Mouse (Mus musculus) right cerebral cortex, postnatal 10 days (tissue): ENCODE measurements at regions not wholly inside any gene's neighbourhood (a gene's known extent, or its start where the extent isn't known, plus 50 kb on each side); places are given as distances from the start of the nearest gene placed in this dataset.
A peak's percentile ranks its signal among the peaks of the same experiment; 100 is the strongest.

Experiments
- DNase-seq, 2 experiments: peaks; one replicate each; pipeline ENCODE4 v3.0.0; 2021; ENCODE audit warnings: low spot score in 2 of 2

DNA sequence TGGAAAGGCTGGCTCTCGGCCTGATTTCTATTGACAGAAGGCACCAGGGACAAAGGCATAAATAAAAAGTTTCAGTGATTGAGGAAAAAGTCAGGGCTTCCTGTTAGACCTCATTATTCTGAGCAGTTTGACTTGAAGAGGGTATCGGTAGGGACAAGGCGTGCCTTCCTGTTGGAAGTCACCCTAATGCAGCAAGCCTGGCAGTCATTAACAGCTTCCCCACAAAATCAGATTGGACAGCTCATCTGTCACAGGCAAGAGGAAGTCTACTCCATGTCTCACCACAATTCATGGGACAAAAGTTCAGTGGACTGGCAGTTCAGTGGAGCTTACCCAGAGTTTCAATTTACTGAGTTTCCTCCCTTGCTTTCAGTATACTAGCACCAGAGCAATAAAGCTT lies 715.5 kb downstream of the Fam181b start:
- no peak for DNase-seq

DNA sequence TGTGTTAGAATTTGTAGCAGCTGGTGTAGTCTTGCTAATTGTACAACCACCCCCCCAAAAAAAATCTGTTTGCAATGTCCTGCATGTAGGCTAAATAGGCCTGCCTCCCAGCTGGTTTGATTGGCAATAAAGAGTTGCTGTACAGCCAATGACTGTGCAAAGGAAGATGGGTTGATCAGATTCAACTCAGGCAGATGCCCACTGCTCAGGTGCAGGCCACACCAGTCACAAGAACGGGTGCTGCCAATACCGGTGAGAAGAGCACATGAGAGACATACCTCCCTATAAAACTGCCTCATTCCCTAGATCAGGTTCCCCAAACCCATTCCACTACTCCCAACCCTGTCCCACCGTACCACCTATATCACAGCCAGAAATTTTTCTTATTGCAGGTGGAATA lies 756.0 kb downstream of the Fam181b start:
- DNase-seq: no peak

DNA sequence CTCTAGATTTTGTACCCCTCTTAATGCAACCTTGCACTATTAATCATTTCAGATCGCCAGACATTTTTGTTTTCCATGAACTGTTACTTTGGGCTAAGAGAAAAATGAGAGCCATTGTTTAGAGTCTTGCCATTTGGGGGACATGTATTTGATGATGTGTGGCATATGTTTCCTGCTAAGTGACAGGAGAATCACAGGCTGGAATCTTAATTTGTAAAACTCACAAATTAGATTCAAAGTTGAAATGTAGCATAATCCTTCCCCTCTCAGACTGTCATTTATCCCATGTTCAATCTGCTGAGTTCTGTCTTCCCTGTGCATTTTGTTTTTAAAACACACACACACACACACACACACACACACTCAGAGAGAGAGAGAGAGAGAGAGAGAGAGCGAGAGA lies 756.5 kb downstream of the Fam181b start:
- DNase-seq: no peak

DNA sequence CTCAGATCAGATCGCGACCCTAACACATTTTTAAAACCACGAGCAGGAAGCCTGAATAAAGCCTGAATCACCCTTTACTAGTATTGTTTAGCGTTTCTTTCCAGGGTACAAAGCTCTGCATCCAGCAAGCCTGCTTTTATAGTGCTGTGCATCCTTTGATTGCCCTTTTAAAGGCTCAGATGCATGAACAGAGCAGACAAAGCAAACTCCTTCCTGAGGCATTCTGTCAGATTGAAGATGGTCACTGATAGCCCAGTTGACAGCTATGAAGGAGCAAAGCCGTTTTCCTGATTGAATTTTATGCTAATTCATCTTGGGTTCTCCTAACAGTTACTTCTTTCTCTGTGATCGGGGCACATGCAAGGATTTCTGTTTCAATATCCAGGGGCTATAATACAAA lies 775.4 kb downstream of the Fam181b start:
- no peak for DNase-seq

DNA sequence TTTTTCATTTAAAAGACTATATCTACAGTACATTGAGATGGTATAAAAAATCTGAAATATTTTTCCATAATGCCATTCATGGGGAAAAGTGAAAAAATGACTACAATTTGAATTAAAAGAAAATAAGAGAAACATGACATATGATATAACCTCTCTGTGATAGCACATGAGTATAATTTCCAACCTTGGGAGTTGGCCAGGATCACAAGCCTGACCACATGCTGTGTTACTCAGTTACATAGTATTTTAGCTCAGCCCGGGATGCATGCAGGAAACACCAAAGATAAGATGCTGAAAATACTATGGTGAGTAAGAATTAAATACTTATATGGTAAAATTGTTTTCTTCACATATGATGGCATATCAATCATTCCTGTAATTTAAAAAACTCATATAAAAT lies 814.0 kb downstream of the Fam181b start:
- DNase-seq: no peak

DNA sequence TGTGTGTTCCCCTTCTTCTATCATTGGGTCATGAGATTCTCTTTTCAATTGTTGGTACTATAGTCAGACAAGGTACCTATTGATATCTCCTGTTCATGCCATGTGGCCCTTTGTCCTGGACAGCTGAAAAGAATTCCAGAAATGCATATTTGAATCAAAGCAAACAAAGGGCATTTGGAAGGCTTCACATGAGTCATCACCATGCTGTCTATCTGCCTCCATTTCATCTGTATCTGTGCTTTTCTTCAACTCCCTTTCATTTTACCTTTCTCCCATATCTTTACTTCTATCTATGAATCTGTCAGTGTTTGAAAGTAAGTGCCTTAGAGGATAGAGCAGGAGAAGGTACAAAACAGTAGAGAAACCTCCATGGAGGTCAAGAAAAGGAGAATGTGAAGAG lies 817.3 kb downstream of the Fam181b start:
- no peak for DNase-seq

DNA sequence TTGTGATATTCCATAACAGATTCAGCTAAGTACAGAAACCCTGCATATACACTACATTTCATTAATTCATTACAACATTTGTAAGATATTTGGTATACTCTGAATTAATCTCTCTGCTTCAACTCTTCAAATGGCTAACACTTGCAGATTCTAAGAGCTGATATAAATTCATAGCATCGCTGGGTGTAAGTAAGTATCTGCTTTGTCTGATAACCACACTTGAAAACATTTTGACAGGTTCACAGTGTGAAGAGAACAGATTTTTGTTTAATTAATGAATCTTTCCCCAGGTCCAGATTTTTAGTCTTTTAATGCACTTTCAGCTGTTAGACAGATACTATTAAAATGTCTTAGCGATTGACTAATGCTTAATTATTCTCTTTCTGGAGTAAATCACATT lies 823.1 kb downstream of the Fam181b start:
- no peak for DNase-seq

DNA sequence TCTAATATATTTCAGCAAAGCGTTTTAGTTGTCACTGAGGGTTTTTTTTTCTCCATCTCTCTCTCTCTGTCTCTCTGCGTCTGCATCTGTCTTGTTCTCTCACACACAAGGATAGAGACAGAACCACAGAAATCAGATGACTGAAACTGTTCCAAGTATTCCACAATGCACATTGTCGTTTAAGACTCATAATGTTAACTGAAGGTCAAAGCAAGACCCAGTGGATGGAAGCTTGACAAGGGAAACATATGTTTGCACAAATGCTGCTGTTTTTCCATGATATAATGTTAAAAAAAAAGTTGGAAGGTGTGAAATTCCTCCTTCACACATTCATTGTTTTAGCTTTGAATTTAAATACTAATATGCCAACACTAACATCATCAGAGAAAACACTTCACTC lies 857.3 kb downstream of the Fam181b start:
- DNase-seq: no peak

DNA sequence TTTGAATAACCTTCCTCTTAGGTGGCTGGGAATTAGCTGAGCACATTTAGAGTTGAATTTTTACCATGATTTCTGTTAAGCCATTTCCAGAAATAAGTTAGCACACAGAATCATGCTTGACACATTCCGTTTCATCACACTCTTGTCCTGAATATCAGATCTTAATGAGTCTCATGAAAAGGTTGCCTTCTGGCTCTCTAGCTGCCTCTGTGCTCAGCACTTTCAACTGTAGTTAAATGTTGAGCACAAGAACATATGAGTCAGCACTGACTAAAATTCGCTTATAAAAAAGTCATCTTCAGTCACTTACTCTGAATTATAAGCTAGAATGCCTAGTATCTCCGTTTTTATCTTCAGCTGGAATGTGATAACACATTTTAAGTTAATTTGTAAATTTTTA lies 902.4 kb downstream of the Fam181b start:
- DNase-seq: no peak

DNA sequence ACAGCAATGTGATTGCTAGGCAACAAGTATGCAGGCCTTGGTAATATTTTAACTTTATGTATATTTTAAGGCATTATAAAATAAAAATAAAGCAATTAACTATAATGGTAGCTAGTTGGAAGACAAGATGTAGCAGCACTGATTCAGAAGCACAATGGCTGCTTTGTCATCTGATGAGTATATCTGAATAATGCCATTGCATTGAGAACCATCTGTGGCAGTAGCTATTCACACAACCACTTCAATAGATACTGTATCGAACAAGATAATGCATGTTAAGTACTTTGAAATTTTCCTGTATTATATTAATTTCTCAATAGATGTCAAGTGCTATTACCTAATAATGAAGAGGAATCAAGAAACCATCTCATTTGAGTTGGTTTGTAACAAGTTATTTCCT lies 923.1 kb downstream of the Fam181b start:
- DNase-seq: no peak

DNA sequence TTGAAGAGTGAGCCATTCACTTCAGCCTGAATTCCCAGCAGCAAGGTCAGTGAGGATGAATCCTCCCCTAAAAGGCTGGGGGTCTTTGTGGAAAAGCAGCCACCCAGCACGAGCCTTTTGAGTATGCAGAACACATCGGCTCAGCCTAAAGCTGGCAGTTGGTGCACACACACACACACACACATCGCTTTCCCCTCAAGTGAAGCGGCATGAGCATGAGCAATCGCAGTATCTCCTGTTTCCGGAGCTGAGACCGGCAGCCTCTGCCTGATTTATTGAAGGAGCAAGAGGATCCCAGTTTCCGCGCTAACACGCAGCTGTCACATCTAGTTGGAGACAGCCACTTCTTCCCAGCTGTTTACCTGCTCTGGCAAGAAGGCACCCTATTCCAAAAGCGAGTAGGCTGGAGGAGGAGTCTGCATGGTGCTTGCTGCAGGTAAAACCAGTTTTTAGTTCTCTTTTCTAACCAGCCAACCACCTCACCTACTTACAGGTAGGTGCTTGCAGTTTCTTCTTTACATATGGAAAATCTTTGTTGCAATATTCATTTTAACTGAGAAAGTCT lies 962.9 kb downstream of the Fam181b start:
- peak; percentile 47 to 55 for DNase-seq

DNA sequence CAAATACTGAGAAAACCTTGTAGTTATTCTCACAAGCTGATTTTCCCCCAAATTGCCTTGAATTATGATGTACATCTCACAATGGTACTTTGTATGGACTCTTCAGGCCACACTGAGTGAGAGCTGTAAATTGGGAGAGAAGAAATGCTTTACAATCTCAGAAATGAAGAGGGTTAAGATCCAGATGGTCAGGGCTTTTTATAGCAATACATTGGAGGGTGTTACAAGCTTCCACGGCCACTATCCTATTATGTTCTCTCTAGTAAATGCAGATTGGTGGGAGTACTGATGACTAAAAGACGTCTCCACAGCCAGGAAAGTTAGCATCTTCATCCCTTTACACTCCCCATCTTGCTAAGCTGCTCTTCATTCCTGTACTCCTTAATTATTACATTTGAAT lies 965.8 kb downstream of the Fam181b start:
- no peak for DNase-seq

DNA sequence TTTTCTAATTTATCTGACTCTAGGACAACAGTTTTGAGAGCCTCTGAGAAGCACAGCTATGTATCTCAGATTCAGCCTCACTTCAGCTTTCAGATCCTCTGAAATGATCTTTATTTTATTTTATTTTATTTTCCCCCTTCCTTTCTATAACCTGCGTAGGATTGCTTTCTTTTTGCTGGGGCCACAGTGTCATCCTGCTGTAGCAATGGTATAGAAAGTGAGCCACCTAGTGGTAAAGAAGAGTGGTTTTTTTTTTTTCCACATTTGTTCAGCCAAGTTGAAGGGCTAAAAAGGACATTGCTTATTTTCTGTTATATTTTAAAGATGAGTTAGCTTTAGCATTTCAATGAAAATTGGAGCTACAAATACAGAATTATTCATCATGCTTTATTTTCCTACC lies 966.4 kb downstream of the Fam181b start:
- DNase-seq: no peak

DNA sequence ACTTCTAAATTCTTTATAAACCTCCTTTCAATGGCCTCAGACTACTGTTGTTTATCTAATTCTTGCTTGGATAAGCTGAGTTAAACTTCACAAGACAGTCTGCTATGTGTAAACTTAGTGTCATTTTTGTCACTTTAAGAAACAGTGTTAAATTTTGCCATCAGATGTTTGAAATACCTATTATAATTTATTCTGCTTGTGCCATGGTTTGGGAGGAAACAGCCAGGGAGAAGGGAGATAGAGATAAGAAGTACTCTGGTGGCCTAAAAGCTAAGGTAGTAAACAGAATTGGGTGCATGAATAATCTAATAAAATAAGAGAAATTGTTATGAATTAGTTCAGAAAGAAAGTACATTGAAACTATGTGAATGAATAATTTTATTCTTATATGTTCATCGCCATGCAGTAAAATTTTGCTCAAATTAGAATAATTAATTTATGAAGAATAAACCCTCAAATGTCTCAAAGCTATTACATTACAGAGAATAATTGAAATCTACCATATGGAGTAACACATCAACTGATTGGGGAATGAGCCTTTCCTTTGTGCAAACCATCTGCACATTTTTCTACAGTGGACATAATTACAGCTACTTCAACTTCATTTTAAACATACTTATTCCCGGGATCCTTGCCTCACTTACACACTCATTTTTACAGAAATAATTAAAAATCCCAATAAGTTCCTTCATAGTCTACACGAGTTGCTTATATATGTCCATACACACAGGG lies 982.3 kb downstream of the Fam181b start:
- DNase-seq: no peak
